Mouse (Mus musculus) A20 (cell line): ENCODE measurements around the gene Ankrd11.
"Not testable (repeated sequence)": the region's sequence is repeated elsewhere in the genome, so short reads cannot be mapped to it uniquely, and the experiment has no call there.

ENCODE experiments used
- DNase-seq: peaks from one replicate; pipeline ENCODE4 v3.0.0-alpha.2; 2011; ENCODE audit warnings: low read depth, low spot score

Ankrd11 gene

GRCm38 (mm10) chr8:123042158-123042973 is at the start of gene Ankrd11:
Gene Ankrd11, minus strand, starts transcription at chr8:123042277.
- peak; percentile 100 for DNase-seq

- no peak for DNase-seq
These were observed 45.2 kb upstream of the Ankrd11 start for GRCm38 (mm10) chr8:123087289-123087688.

- no peak for DNase-seq
These were observed 41.5 kb upstream of the Ankrd11 start for GRCm38 (mm10) chr8:123083610-123084009.

- no peak for DNase-seq
These were observed 40.9 kb upstream of the Ankrd11 start for GRCm38 (mm10) chr8:123082993-123083392.

GRCm38 (mm10) chr8:123077213-123077612 is 35.1 kb upstream of the Ankrd11 start:
- DNase-seq: no peak

GRCm38 (mm10) chr8:123071176-123071575 is 29.1 kb upstream of the Ankrd11 start:
- DNase-seq: no peak

- peak; percentile 61 for DNase-seq
These were observed 24.1 kb upstream of the Ankrd11 start for GRCm38 (mm10) chr8:123066101-123066683.

GRCm38 (mm10) chr8:123065214-123066100 is 23.4 kb upstream of the Ankrd11 start:
- DNase-seq: peak; percentile 98

- no peak for DNase-seq
These were observed 22.7 kb upstream of the Ankrd11 start for GRCm38 (mm10) chr8:123064809-123065213.

- no peak for DNase-seq
These were observed 22.0 kb upstream of the Ankrd11 start for GRCm38 (mm10) chr8:123064072-123064471.

GRCm38 (mm10) chr8:123062721-123063120 is 20.6 kb upstream of the Ankrd11 start, which contains the start of gene Spg7:
Gene Spg7, plus strand, starts transcription at chr8:123062942.
- no peak for DNase-seq

- no peak for DNase-seq
These were observed 9.4 kb upstream of the Ankrd11 start for GRCm38 (mm10) chr8:123051458-123051857.

- DNase-seq: no peak
These were observed 6.3 kb upstream of the Ankrd11 start for GRCm38 (mm10) chr8:123048402-123048801.

- DNase-seq: no peak
These were observed 5.8 kb upstream of the Ankrd11 start for GRCm38 (mm10) chr8:123047827-123048226.

- DNase-seq: no peak
These were observed 4.6 kb upstream of the Ankrd11 start for GRCm38 (mm10) chr8:123046706-123047105.

GRCm38 (mm10) chr8:123044743-123045425 is 2.8 kb upstream of the Ankrd11 start:
- DNase-seq: not testable (repeated sequence)

GRCm38 (mm10) chr8:123043941-123044340 is 1.9 kb upstream of the Ankrd11 start:
- peak; percentile 47 for DNase-seq

- peak; percentile 44 for DNase-seq
These were observed 1.0 kb upstream of the Ankrd11 start for GRCm38 (mm10) chr8:123042974-123043625.

GRCm38 (mm10) chr8:123041774-123042105 is 337 bp downstream of the Ankrd11 start:
- no peak for DNase-seq

- peak; percentile 82 for DNase-seq
These were observed 886 bp downstream of the Ankrd11 start for GRCm38 (mm10) chr8:123041008-123041773.
